Mouse (Mus musculus): ENCODE measurements around the gene Ckmt2. TPM values are rescaled to one million over a fixed set of nuclear protein-coding genes. Genes with fewer than 3 reads are reported as not detected.
A peak's percentile ranks its signal among the peaks of the same experiment; 100 is the strongest.

Gene Ckmt2
- polyA plus RNA-seq (2012; rRNA removed): not detected in 2 replicates

- TF ChIP-seq CTCF (IDR thresholded peaks at IDR 0.05; ENCODE audit: borderline replicate concordance, insufficient read depth, low read depth, low read length): no peak
- TF ChIP-seq POLR2A (IDR thresholded peaks at IDR 0.05; ENCODE audit: borderline replicate concordance, insufficient read depth, low read length): no peak
- Histone ChIP-seq H3K4me1 (ENCODE audit: control insufficient read depth, insufficient read depth, low read length) (peaks cover 4% of the 10 kb centered on the region; the same call in 1 of the 2 replicates), H3K27ac (ENCODE audit: insufficient read depth, low read length) (no peak within 1 kb of the TSS), H3K27me3 (ENCODE audit: control insufficient read depth, insufficient read depth, low read length) (no peaks in the 10 kb centered on the region), H3K4me3 (replicated peaks; ENCODE audit: insufficient read depth, low read depth, low read length) (no peak within 1 kb of the TSS)
- DNase-seq: no peak
- 77% methylated on average over 5 of the region's 5 CpGs for WGBS
Measured at GRCm38 (mm10) chr13:91876741-91877349, at the start of gene Ckmt2. Ckmt2 (minus strand) TSS chr13:91876885.

DNA sequence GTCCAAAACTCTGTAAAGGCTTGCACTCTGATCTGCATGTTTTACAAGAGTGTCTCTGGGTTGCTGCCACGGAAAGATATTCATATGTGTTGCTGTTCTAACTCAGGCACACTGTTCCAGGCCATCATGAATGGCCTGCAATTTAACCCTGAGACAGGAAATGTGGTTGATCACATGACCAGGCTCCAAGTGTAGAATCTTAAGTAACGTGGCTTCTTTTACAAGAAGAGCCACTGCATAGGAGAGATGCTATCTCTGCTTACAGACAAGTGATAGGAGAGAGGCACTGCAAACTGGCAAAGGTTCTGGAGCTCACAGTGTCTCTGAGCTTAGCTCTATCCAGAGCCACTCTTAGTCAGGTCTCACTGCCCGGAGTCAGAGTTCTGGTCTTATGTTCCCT lies 44.3 kb upstream of the Ckmt2 start:
- TF ChIP-seq POLR2A (IDR thresholded peaks at IDR 0.05; ENCODE audit: borderline replicate concordance, insufficient read depth, low read length): no peak
- no peak for TF ChIP-seq CTCF (IDR thresholded peaks at IDR 0.05; ENCODE audit: borderline replicate concordance, insufficient read depth, low read depth, low read length)
- no peak overlapping the region for H3K27ac ChIP-seq (ENCODE audit: insufficient read depth, low read length)
- no peaks in the 10 kb centered on the region for H3K27me3 ChIP-seq (ENCODE audit: control insufficient read depth, insufficient read depth, low read length)
- no peak for DNase-seq
- no peaks in the 10 kb centered on the region for H3K4me1 ChIP-seq (ENCODE audit: control insufficient read depth, insufficient read depth, low read length)
- no peak overlapping the region for H3K4me3 ChIP-seq (replicated peaks; ENCODE audit: insufficient read depth, low read depth, low read length)
- WGBS: 74% methylated on average over 3 of the region's 3 CpGs

DNA sequence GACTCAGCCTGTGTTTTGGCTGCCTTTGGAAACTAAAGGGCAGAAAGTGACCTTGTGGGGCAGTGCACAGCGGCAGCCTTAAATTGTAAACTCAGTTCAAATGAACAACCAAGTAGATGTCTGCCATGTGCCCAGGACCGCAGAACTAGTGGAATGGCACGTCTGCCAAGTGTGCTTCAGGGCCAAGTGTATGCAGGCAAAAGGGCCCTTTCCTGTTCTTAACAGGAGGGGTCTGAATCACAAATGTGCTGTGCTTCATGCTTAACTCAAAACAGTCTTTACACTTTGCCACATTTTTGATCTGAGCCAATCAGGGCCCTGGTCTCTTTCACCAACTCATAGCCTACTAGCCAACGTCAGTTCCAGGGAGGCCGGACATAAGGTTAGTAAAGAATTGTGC lies 42.1 kb upstream of the Ckmt2 start:
- H3K4me1 ChIP-seq (ENCODE audit: control insufficient read depth, insufficient read depth, low read length): no peaks in the 10 kb centered on the region
- H3K4me3 ChIP-seq (replicated peaks; ENCODE audit: insufficient read depth, low read depth, low read length): no peak overlapping the region
- H3K27ac ChIP-seq (ENCODE audit: insufficient read depth, low read length): no peak overlapping the region
- H3K27me3 ChIP-seq (ENCODE audit: control insufficient read depth, insufficient read depth, low read length): no peaks in the 10 kb centered on the region
- 68% methylated on average over 5 of the region's 5 CpGs for WGBS
- TF ChIP-seq POLR2A (IDR thresholded peaks at IDR 0.05; ENCODE audit: borderline replicate concordance, insufficient read depth, low read length): no peak
- TF ChIP-seq CTCF (IDR thresholded peaks at IDR 0.05; ENCODE audit: borderline replicate concordance, insufficient read depth, low read depth, low read length): no peak
- DNase-seq: no peak

DNA sequence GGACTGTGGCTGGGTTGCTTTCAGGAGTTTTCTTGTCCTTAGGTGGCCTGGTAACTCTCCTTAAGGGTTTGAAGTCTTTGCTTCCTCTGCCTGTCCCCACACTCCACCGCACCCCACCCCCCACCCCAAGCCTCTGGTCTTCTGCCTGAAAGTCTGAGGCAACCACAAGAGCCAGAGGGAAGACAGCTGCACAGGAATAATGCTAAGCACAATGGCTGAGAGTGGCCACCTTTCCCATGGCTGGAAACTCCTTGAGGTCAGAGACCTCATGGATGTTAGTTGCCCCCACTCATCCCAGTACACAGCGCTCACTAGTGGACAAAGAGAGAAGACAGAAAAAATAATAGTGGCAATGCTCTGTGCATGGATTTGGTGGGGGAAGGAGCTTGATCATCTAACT lies 41.1 kb upstream of the Ckmt2 start:
- Histone ChIP-seq H3K27me3 (ENCODE audit: control insufficient read depth, insufficient read depth, low read length) (no peaks in the 10 kb centered on the region), H3K4me1 (ENCODE audit: control insufficient read depth, insufficient read depth, low read length) (no peaks in the 10 kb centered on the region), H3K4me3 (replicated peaks; ENCODE audit: insufficient read depth, low read depth, low read length) (no peak overlapping the region), H3K27ac (ENCODE audit: insufficient read depth, low read length) (no peak overlapping the region)
- TF ChIP-seq CTCF (IDR thresholded peaks at IDR 0.05; ENCODE audit: borderline replicate concordance, insufficient read depth, low read depth, low read length): no peak
- TF ChIP-seq POLR2A (IDR thresholded peaks at IDR 0.05; ENCODE audit: borderline replicate concordance, insufficient read depth, low read length): no peak
- DNase-seq: no peak
- WGBS: 92% methylated on average over 2 of the region's 2 CpGs

DNA sequence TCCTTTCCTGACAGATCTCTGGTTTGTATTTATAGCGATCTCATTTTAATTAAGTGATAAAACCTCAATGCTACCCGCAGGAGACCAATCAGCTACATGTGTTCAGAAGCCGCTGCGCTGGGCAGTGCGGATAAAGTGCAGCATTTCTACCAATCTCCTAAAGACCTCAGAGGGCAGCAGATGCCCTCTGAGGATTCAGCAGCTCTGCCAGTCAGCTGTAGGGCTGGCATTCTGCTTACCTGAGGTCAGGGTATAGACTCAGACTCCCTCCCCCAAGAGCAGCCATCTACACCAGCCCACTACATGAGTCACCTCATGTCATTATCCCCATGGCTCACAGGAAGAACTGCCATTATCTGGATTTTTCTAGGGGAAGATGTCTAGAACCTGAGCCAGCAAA lies 39.6 kb upstream of the Ckmt2 start:
- H3K4me3 ChIP-seq (replicated peaks; ENCODE audit: insufficient read depth, low read depth, low read length): no peak overlapping the region

GRCm38 (mm10) chr13:91915582-91916239 lies 39.0 kb upstream of the Ckmt2 start:
- TF ChIP-seq CTCF (IDR thresholded peaks at IDR 0.05; ENCODE audit: borderline replicate concordance, insufficient read depth, low read depth, low read length) (no peak), POLR2A (IDR thresholded peaks at IDR 0.05; ENCODE audit: borderline replicate concordance, insufficient read depth, low read length) (no peak)
- no peaks in the 10 kb centered on the region for H3K27me3 ChIP-seq (ENCODE audit: control insufficient read depth, insufficient read depth, low read length)
- H3K4me3 ChIP-seq (replicated peaks; ENCODE audit: insufficient read depth, low read depth, low read length): no peak overlapping the region
- 17% methylated on average over 6 of the region's 6 CpGs for WGBS
- peak in 1 of 2 experiments; percentile 12 for DNase-seq
- no peak overlapping the region for H3K27ac ChIP-seq (ENCODE audit: insufficient read depth, low read length)
- H3K4me1 ChIP-seq (ENCODE audit: control insufficient read depth, insufficient read depth, low read length): no peaks in the 10 kb centered on the region

More for the DNA sequence above, 39.6 kb upstream of the Ckmt2 start:
- WGBS: 63% methylated on average over 5 of the region's 5 CpGs
- Histone ChIP-seq H3K27ac (ENCODE audit: insufficient read depth, low read length) (no peak overlapping the region), H3K4me1 (ENCODE audit: control insufficient read depth, insufficient read depth, low read length) (no peaks in the 10 kb centered on the region), H3K27me3 (ENCODE audit: control insufficient read depth, insufficient read depth, low read length) (no peaks in the 10 kb centered on the region)
- TF ChIP-seq CTCF (IDR thresholded peaks at IDR 0.05; ENCODE audit: borderline replicate concordance, insufficient read depth, low read depth, low read length) (no peak), POLR2A (IDR thresholded peaks at IDR 0.05; ENCODE audit: borderline replicate concordance, insufficient read depth, low read length) (no peak)
- DNase-seq: no peak

DNA sequence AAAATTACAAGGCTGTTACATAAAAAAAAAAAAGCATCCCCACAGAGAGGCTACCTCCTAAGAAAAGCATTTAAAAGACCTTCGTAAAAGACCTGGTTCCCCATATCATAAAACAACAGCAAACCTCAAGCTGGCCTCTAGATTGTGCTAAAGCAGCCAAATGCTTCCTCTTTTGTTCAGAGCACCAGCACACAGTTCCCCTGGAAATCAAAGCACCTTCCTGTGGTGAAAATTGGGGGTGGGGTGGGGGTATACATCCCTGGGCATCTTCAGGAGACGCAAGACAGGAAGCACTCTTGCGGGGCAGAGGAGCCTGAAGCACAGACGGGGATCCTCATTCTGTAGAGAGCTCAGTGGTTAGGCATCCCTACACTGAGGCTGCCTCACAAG lies 38.5 kb upstream of the Ckmt2 start:
- DNase-seq: no peak
- Histone ChIP-seq H3K27me3 (ENCODE audit: control insufficient read depth, insufficient read depth, low read length) (no peaks in the 10 kb centered on the region), H3K27ac (ENCODE audit: insufficient read depth, low read length) (no peak overlapping the region), H3K4me3 (replicated peaks; ENCODE audit: insufficient read depth, low read depth, low read length) (no peak overlapping the region), H3K4me1 (ENCODE audit: control insufficient read depth, insufficient read depth, low read length) (no peaks in the 10 kb centered on the region)
- 15% methylated on average over 4 of the region's 4 CpGs for WGBS
- TF ChIP-seq CTCF (IDR thresholded peaks at IDR 0.05; ENCODE audit: borderline replicate concordance, insufficient read depth, low read depth, low read length): no peak
- TF ChIP-seq POLR2A (IDR thresholded peaks at IDR 0.05; ENCODE audit: borderline replicate concordance, insufficient read depth, low read length): no peak

DNA sequence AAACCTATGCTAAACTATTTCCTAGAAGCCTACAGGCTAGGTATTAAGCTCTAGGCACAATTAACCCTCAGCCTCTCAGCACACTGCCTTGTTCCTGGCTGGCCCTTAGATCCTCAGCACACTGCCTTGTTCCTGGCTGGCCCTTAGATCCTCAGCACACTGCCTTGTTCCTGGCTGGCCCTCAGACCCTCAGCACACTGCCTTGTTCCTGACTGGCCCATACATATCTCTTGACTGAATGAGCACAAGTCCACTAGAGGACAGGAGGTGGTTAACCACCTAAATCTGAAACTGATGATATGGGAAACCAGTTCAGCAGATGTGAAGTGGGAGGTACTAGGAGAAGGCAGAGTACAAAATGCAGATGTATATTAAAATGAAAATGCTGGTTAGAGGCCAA lies 35.0 kb upstream of the Ckmt2 start:
- Histone ChIP-seq H3K4me1 (ENCODE audit: control insufficient read depth, insufficient read depth, low read length) (no peaks in the 10 kb centered on the region), H3K4me3 (replicated peaks; ENCODE audit: insufficient read depth, low read depth, low read length) (no peak overlapping the region), H3K27me3 (ENCODE audit: control insufficient read depth, insufficient read depth, low read length) (no peaks in the 10 kb centered on the region), H3K27ac (ENCODE audit: insufficient read depth, low read length) (no peak overlapping the region)
- no peak for DNase-seq
- no peak for TF ChIP-seq CTCF (IDR thresholded peaks at IDR 0.05; ENCODE audit: borderline replicate concordance, insufficient read depth, low read depth, low read length)
- TF ChIP-seq POLR2A (IDR thresholded peaks at IDR 0.05; ENCODE audit: borderline replicate concordance, insufficient read depth, low read length): no peak
